Mouse (Mus musculus) midbrain, embryonic 14.5 days (tissue): ENCODE measurements around the gene Avp. TPM values are rescaled to one million over a fixed set of nuclear protein-coding genes. Genes with fewer than 3 reads are reported as not detected.

Experiments used
- ATAC-seq: fragments of 200-750 bp; cut with Nextera tagmentation; 2 replicates; pipeline ENCODE4 v1.8.0; 2017; ENCODE audit warnings: moderate number of reproducible peaks, moderate library complexity; ENCODE audit not compliant: low FRiP score, low TSS enrichment
- DNase-seq: peaks from one replicate; pipeline ENCODE4 v3.0.0-alpha.2; 2015
- H3K27ac ChIP-seq: fragments of 300-500 bp; sonication (generic); replicated peaks from 2 replicates; pipeline ENCODE4 v1.5.1; 2014; ENCODE audit warnings: mild to moderate bottlenecking, low read depth, low read length, moderate library complexity
- H3K27me3 ChIP-seq: fragments of 300-500 bp; sonication (generic); 2 replicates; pipeline ENCODE4 v1.6.1; 2014; ENCODE audit warnings: low read length, control low read depth, mixed read lengths; ENCODE audit not compliant: control insufficient read depth, insufficient read depth
- H3K36me3 ChIP-seq: fragments of 300-500 bp; sonication (generic); 2 replicates; pipeline ENCODE4 v1.6.1; 2014; ENCODE audit warnings: low read length, control low read depth; ENCODE audit not compliant: control insufficient read depth, insufficient read depth
- H3K4me1 ChIP-seq: fragments of 300-500 bp; sonication (generic); 2 replicates; pipeline ENCODE4 v1.6.1; 2014; ENCODE audit warnings: mild to moderate bottlenecking, antibody characterized with exemption, low read length, control low read depth; ENCODE audit not compliant: control insufficient read depth, insufficient read depth
- H3K4me2 ChIP-seq: fragments of 300-500 bp; sonication (generic); 2 replicates; pipeline ENCODE4 v1.6.1; 2014; ENCODE audit warnings: mild to moderate bottlenecking, low read length, moderate library complexity
- H3K4me3 ChIP-seq: fragments of 300-500 bp; sonication (generic); replicated peaks from 2 replicates; pipeline ENCODE4 v1.5.1; 2014; ENCODE audit warnings: low read depth, low read length
- H3K9ac ChIP-seq: fragments of 300-500 bp; sonication (generic); replicated peaks from 2 replicates; pipeline ENCODE4 v1.6.1; 2014; ENCODE audit warnings: mild to moderate bottlenecking, low read length, moderate library complexity
- H3K9me3 ChIP-seq: fragments of 300-500 bp; sonication (generic); 2 replicates; pipeline ENCODE4 v1.6.1; 2016; ENCODE audit warnings: low read length, control low read depth, mixed read lengths; ENCODE audit not compliant: control insufficient read depth
- WGBS: fragments of 180-500 bp; shearing (Covaris S2); extraction: QIAGEN DNeasy Blood & Tissue Kit; methylation state at CpG from one replicate; pipeline ENCODE4 v1.1.7; 2014; 5-methylcytosine and 5-hydroxymethylcytosine counted together
- microRNA-seq: library from miRNA; unstranded; fragments of <30 nt; microRNA quantifications from one replicate; pipeline ENCODE4, GENCODE M21; 2016
- polyA plus RNA-seq: library from polyadenylated mRNA; unstranded; fragments of >200 nt; fragmentation: Nextera tagmentation; extraction: Ambion mirVana; gene quantifications from 2 replicates; pipeline ENCODE4 v1.2.1, GENCODE M21; 2014

The Avp gene
- polyA plus RNA-seq, 1 experiment from 2014 or later = not detected

DNA sequence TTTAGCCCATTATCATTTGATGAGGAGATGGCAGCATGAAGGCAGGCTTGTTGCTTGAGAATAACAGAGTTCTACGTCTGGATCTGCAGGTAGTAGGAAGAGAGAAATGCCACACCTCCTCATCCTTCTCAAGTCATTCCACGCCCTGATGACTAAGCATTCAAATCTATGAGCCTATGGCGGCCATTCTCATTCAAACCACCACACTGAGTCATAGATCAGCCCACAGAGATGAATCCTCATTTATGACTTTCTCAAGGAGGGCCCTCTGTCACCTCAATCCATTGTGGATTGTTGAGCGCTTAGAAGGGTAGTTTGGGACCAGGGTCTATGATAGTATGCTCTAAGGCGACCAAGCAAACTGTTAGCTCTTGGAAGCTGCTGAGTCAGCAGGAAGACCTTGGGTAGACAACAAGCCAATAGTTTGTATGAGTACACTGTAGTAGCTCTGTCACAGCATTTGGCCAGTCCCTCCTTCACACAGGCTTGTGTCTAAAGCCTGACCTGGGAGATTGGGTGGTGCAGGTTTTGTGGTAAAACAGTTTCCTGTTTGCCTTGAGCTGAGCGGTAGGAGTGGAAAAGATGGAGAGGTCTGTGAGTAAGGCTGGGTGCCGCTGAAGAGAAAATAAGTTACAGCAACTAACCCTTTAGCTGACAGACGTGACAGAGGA lies 43.3 kb downstream of the Avp start:
- Histone ChIP-seq H3K27ac (no peak overlapping the region), H3K36me3 (peaks cover 83% of the 10 kb centered on the region), H3K4me1 (no peaks in the 10 kb centered on the region), H3K9ac (no peak overlapping the region), H3K9me3 (no peaks in the 10 kb centered on the region), H3K4me2 (no peak overlapping the region), H3K4me3 (no peak overlapping the region), H3K27me3 (no peaks in the 10 kb centered on the region)
- 95% methylated on average over 8 of the region's 8 CpGs for WGBS
- DNase-seq = no peak
- no peak for ATAC-seq

DNA sequence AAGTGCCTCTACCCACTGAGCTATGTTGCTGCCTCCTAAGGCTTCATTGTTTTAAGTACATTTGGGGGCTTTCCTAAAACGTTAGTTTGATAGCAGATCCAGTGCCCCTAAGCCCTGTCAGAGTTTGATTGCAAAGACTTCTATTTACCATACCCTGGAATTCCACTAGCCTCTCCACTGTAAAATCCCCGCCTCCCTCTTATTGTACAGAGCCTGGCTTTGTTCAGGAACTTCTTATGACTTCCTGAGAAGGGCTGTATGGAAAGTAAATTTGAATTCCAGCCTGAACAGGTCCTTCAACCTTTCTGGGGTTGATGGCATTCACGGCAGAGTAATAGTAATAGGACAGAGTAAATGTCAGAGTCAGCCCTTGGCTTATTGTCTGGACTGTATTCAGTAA lies 45.5 kb downstream of the Avp start:
- Histone ChIP-seq H3K27me3 (no peaks in the 10 kb centered on the region), H3K9ac (no peak overlapping the region), H3K4me2 (no peak overlapping the region), H3K36me3 (peaks cover 80% of the 10 kb centered on the region), H3K27ac (no peak overlapping the region), H3K9me3 (no peaks in the 10 kb centered on the region), H3K4me3 (no peak overlapping the region), H3K4me1 (no peaks in the 10 kb centered on the region)
- DNase-seq (no peak), ATAC-seq (no peak)
- WGBS = 84% methylated on average over 3 of the region's 3 CpGs

DNA sequence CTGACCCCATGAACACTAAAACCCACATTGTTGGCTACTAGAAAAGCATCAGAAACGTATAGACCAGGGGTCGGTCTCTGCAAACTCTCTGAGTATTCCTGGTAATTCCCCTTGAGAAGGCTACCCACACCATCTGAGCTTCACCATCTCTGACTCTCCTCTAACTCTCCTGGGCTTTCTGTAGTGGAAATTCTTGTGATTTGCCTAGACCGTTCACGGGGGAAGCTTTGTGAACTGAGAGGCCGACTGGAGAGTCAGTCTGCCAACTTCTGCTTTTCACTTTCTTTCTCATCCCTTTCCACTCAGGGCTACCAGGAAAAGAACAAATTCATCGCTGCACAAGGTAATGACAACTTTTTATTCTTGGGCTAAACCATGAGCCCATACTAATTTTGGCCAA lies 47.3 kb downstream of the Avp start:
- no peak for DNase-seq
- H3K27ac ChIP-seq = no peak overlapping the region
- WGBS = 91% methylated on average over 6 of the region's 6 CpGs
- no peak for ATAC-seq
- H3K4me3 ChIP-seq = no peak overlapping the region
- no peaks in the 10 kb centered on the region for H3K4me1 ChIP-seq
- H3K27me3 ChIP-seq = no peaks in the 10 kb centered on the region
- H3K4me2 ChIP-seq = no peak overlapping the region
- no peaks in the 10 kb centered on the region for H3K9me3 ChIP-seq
- H3K9ac ChIP-seq = no peak overlapping the region
- H3K36me3 ChIP-seq = peaks cover 72% of the 10 kb centered on the region

DNA sequence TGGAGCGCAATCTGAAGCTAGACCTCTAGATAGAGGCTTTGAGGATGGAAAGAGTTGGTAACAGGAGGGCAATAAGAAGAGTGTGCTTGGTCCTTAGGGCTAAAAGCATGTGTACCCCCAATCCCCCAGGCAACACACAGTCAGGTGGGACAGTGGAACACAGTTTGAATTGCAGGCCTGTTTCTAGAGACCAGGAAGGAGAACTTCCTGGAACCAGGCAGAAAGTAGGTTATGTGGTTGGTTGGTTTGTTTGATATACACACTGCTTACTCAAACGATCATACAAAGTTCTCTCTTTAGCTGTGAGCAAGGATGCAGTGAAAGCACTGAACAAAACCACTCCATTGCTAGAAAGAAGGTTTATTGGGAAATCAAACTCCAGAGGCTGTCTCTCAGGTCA lies 50.2 kb downstream of the Avp start:
- Histone ChIP-seq H3K4me3 (no peak overlapping the region), H3K4me2 (no peak overlapping the region), H3K27me3 (no peaks in the 10 kb centered on the region), H3K9me3 (no peaks in the 10 kb centered on the region), H3K4me1 (no peaks in the 10 kb centered on the region), H3K27ac (no peak overlapping the region), H3K36me3 (peaks cover 58% of the 10 kb centered on the region), H3K9ac (no peak overlapping the region)
- DNase-seq (no peak), ATAC-seq (no peak)
- WGBS = 99% methylated on average over 2 of the region's 2 CpGs

Small RNA genes within 50 kb of the gene (microRNA-seq; reads per million reads assigned to microRNA genes)
- gene Gm23876 = not detected

Other genes starting within 250 kb of the Avp start
- gene Cpxm1, start 185.0 kb downstream of the Avp start, polyA plus RNA-seq = 13.0 and 15.3 TPM in 2 replicates
- 0.15 TPM in 1 of 2 replicates, not detected in the other for gene Gm28372, start 177.3 kb downstream of the Avp start, polyA plus RNA-seq
- not detected in 2 replicates for gene 1700020A23Rik, start 177.3 kb downstream of the Avp start, polyA plus RNA-seq
- not detected in 2 replicates for gene Tmem239, start 176.1 kb downstream of the Avp start, polyA plus RNA-seq
- gene Vps16, start 158.2 kb downstream of the Avp start, polyA plus RNA-seq = 88.2 and 88.6 TPM in 2 replicates
- 10.1 and 15.1 TPM in 2 replicates for gene Pced1a, start 157.9 kb downstream of the Avp start, polyA plus RNA-seq
- gene Ptpra, start 132.3 kb downstream of the Avp start, polyA plus RNA-seq = 119 and 156 TPM in 2 replicates
- 98.4 and 112 TPM in 2 replicates for gene Mrps26, start 18.8 kb downstream of the Avp start, polyA plus RNA-seq
- gene Oxt, start 6.4 kb downstream of the Avp start, polyA plus RNA-seq = 0.59 TPM in 1 of 2 replicates, not detected in the other
- gene Fastkd5, start 47.5 kb upstream of the Avp start, polyA plus RNA-seq = 7.4 and 13.8 TPM in 2 replicates
- gene Ubox5, start 47.5 kb upstream of the Avp start, polyA plus RNA-seq = 10.6 and 13.0 TPM in 2 replicates
- gene Lzts3, start 60.2 kb upstream of the Avp start, polyA plus RNA-seq = 3.4 and 9.1 TPM in 2 replicates
- gene Ddrgk1, start 82.1 kb upstream of the Avp start, polyA plus RNA-seq = 50.5 and 56.1 TPM in 2 replicates
- 122 and 135 TPM in 2 replicates for gene Itpa, start 85.1 kb upstream of the Avp start, polyA plus RNA-seq
- 0.49 and 0.51 TPM in 2 replicates for gene Slc4a11, start 115.0 kb upstream of the Avp start, polyA plus RNA-seq